Mouse (Mus musculus) urinary bladder, postnatal 4 days (tissue): ENCODE results near the gene Nfu1.
A peak's percentile ranks its signal among the peaks of the same experiment; 100 is the strongest.
"Not testable (repeated sequence)": the region's sequence is repeated elsewhere in the genome, so short reads cannot be mapped to it uniquely, and the experiment has no call there.

Source experiments
- DNase-seq, 2 experiments: peaks; one replicate each; pipeline ENCODE4 v3.0.0; 2021 to 2022; ENCODE audit warnings: low spot score in 2 of 2

The Nfu1 gene

DNA sequence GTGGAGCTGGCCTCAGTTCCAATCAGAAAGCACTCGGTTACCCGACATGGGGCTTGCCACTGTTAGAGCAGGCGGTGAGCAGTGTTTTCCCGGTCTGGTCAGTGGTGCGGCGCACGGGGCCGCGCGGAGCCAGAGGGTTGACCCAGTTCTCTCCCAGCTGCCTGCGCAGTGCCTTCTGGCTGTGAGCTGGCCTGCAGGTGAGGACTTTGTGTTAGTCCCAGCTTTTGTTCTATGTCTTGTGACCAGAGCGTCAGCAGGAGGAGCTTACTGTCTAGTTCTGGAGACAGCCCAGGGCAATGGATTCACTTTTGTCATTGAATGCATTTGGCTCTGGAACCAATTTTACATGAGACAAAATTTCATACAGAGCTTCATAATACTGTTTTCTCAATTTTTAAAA lies 12.8 kb downstream of the Nfu1 start:
- DNase-seq: no peak

DNA sequence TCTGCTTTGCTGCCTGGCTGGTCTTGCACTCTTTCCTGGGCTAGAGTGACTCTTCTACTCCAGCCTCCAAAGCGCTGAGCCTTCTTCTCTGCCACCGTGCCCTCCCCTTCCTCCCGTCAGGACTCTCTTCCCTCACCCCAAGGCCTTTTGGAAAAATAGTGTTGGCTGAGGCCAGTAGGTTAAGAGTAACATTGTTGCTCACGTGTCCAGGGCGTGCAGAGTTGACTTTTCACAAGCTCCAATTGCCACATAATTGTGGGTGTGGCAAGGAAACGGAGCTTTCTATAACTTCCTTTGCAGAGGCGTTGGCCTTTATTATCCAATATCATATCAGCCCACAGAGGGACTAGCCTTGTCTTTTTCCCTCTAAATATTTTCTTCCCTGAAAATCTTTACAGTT lies 17.9 kb downstream of the Nfu1 start:
- no peak for DNase-seq

DNA sequence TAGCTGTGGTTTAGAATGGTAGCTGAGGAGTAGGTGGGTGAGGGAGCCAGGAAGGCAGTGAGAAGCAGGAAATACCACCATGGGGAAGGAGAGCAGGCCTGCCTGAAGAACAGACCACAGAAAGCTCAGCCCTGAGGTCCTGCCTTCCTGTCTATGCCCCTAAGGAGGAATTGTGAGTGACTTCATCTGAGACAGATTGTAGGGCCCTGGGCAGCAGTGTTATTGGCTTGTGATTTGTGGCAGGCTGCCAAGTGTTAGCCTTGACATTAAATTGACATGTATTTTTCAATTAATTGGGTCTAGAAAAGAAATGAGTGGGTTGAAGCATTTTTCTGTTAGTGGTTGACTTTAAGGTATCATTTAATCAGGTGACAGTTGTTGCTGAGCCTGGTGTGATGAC lies 19.8 kb downstream of the Nfu1 start:
- DNase-seq: no peak

DNA sequence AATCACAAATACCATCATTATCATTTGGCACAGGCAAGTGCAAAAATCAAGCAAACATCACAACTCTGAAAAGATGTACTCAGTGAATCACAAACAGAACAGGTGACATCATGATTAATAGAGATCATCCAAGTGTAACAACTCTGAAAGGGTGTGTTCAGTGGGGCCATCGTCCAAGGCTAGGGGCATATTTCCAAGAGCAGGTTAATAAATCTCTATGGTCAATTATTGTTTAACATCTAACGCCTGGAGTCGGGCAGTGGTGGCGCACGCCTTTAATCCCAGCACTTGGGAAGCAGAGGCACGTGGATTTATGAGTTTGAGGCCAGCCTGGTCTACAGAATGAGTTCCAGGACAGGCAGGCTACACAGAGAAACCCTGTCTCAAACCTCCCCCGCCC lies 22.3 kb downstream of the Nfu1 start:
- DNase-seq: not testable (repeated sequence)

DNA sequence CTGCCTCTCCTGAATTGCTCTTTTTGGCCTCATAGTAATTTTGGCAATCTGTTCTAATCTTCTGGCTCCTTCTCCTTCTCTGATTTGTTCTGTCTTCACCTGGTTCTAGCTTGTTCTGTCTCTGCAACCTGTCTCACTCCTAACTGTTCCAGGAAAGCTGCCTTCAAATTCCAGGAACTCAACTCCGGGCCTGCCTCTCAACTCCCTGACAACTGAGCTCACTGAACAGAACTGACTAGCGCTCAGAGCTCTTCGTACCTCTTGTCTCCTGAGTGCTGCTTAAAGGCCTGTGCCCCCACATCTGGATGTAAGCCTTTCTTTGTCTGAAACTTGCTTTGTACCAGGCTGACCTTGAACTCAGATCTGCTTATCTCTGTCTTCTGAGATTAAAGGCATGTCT lies 23.4 kb downstream of the Nfu1 start:
- DNase-seq: no peak

DNA sequence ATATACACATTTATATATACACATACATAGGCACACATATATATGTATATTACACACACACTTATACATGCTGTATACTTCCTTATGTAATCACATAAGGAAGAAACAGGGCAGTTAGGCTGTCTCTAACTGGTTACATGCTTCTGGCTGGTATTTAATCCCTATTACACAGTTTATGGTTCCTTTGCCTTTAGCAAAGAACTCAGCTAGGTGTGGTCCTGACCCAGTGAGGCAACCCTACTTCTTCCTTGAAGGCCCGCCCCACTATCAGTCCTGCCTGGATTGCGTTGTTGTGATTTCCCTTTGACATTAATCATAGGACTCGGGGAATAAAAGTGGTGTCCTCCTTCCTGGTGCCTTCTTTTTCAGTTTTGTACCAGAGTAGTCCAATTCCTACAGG lies 25.4 kb downstream of the Nfu1 start:
- no peak for DNase-seq

DNA sequence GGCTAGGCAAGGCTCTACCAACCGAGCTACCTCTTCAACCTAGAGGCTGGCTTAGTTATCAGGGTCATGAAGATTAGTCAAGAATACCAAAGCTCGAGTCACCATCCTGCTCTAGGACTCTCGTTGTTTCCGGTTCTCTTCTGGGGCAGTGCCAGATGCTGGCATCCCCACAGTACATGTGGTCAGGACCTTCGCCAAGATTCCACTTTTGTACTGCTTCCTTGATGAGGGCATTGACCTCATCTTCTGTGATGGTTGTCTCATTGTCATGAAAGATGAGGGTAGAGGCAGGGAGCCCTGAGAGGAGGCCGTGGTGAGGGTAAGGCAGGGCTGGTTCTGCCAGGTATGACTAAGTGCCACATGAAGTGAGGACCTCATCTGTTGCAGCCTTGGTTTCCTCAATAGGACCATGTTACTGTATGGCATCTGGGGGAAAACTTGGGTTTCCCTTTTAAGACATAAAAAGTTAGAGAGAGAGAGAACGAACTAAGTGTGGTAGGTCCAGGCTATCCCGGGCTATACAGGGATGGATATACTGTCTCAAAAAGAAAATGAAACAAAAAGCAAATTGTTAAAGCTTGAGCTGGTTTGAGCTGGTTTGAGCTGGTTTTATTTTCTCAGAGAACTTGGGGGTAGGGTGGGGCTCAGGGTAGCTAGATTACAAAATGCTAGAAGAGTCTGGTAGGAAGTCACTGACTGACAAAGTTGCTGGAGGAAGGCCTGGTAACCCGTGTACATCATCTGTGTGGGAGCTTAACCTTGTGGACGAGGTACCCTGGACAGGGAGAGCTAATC lies 29.0 kb downstream of the Nfu1 start:
- no peak for DNase-seq

DNA sequence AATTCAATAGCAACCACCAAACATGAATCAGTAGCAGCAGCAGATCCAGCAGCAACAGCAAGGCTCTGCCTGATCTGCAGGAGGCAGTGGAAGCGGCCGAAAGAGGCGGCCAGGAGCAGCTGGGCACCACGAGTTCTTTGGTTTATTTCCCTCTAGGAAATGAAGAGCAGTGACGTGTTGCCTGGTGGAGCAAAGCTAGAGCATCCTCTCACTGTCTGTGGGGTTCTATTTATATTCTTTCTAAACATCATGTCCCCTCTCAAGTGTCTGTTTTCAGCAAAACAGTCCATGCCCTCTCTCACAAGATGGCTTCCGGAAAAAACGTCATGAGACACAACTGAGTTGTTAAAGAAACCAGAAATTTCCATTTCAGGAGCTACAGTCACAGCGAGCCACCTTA lies 30.1 kb downstream of the Nfu1 start:
- no peak for DNase-seq

DNA sequence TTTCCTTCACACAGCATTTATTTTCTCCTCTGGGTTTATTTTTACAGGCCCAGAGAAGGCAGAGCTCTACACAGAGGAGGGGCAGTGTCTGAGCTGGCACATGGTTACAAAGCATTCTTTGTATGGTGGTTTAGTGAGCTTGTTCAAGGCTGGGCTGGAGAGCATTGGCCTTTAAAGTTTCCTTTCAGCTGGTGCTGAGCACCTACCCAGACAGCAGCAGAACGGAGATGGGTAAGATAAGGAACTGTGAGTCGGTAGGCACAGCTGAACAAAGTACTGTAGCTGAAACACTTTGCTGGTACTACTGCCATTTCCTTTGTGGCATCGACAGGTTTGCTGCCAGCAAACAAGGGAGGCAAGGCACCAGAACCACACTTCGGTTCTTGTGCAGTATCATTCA lies 31.9 kb downstream of the Nfu1 start:
- DNase-seq: no peak

DNA sequence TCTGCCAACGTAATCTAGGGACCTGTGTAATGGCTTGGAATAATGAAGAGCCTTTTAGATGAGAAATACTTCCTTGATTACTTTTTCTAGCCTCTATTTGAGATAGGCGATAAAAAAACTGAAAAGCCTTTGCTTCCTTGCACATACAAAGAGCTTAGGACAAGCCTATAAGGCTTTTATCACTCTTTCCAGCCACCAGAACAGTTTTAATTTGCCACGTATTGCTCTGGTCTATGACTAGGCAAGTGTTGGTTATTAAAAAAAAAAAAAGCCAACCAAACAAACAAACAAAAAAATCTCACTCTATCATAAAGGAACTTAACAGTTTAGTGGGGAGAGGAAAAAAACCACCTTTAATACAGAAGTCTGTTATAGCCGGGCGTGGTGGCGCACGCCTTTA lies 32.4 kb downstream of the Nfu1 start:
- no peak for DNase-seq

DNA sequence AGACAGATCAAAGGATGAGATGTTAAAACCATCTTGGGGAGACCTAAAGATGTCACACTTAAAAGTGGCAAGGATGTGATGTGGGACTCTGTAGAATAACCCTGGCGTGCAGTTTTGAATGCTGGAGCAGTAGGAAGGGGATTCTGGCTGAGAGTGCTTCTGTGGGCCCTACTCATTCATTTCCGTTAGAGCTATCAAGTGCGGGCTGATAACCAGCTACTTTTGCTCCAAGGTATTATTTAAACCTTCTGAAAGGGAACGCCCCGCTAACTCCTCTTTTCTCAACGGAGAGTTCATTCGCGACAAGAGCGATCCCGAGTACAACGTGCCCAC lies 32.9 kb downstream of the Nfu1 start:
- DNase-seq: no peak

DNA sequence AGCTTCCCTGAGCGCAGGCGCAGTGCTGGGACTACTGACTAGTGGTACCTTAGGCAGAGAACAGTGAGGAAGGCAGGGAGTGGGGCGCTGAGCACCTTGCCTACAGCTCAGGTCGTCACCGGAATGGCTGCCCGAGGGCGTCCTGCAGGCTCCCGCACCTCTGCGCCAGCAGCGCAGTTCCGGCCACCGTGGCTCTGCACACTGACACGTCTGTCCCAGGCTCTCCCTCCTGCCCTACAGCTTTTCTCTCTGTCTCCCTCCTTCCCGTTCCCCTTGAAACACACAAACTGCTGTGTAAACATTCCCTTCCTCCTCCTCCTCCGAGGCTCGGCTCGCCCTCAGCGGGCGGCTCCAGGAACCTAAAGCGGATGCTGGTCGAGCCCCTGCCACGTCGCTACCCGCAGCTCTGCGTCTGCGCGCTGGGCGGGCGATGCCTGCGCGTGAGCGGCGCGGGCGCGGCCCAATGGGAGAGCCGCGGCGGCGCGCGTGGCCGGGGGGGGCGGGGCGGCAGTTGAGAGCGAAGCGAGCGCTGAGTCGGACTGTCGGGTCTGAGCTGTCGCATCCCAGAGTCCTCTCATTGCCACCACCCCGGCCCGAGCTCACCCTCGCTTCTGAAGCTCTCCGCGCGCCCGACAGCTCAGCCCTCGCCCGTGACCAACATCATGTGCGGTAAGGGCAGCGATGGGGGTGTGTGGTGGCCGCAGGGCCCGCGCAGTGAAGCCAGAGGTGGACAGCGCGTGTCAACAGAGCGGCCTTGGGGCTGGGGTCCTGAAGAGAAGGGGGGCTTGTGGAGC lies 33.5 kb downstream of the Nfu1 start, which contains the start of gene Gfpt1:
TSS of gene Gfpt1 (plus strand) at position 510 of the 794 bp plus-strand sequence.
- DNase-seq: peak; percentile 96

DNA sequence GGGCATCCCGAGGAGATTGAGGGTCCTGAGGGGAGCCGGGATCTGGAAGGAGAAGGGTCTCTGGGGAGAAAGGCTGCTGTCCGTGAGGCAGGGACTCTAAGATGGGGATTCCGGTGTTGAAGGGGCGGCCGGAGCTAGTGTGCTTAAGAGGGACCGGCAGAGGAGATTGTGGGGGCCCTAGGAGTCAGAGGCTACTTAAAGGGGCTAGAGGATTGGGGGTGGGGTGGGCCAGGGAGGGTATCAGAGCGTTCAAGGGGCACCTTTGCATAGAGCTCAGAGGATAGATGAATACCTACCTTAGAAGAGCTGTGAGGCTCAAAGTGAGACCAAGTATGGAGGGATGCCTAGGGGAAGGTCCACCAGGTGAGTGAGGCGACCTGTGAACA lies 34.1 kb downstream of the Nfu1 start:
- no peak for DNase-seq

DNA sequence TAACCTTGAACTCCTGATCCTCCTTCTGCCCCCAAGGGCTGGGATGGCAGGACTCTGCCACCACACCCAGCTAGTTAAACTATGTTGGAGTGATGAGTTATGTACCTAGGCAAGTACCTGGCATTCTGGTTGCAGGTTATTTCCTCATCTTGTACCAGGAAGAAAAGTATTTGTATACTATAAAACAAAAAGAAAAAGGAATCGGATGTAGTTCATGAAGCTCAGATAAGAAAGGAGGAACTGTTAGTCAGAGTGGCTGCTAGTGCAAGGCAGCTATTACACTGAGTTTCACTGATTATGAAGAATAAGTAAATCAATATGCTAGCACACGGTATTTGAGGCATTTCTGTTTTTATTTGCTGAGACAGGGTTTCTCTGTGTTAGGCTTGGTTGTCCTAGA lies 35.9 kb downstream of the Nfu1 start:
- no peak for DNase-seq

DNA sequence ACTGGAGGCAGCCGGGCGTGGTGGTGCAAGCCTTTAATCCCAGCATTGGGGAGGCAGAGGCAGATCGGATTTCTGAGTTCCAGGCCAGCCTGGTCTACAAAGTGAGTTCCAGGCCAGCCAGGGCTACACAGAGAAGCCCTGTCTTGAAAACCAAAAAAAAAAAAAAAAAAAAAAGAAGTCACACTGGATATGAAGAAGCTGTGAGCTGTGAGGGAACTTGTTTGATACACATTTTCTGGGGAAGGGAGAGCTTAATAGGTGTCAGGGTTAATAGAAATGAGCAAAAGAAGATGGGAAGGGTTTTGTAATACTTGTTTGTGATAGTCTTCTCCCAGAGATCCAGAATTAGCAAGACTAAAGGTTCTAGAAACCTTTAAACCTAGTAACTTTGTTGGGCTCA lies 36.5 kb downstream of the Nfu1 start:
- DNase-seq: no peak

DNA sequence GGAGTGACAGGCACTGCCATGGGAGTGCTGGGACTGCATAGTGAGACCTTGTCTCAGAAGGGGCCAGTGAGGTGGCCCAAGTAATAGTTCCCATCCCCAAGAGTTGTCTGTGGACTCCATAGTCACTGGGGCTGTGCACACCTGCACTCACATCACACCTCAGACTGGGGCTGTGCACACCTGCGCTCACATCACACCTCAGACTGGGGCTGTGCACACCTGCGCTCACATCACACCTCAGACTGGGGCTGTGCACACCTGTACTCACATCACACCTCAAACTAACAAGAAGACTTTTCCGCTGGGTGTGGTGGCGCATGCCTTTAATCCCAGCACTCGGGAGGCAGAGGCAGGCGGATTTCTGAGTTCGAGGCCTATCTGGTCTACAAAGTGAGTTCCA lies 39.7 kb downstream of the Nfu1 start:
- DNase-seq: not testable (repeated sequence)

DNA sequence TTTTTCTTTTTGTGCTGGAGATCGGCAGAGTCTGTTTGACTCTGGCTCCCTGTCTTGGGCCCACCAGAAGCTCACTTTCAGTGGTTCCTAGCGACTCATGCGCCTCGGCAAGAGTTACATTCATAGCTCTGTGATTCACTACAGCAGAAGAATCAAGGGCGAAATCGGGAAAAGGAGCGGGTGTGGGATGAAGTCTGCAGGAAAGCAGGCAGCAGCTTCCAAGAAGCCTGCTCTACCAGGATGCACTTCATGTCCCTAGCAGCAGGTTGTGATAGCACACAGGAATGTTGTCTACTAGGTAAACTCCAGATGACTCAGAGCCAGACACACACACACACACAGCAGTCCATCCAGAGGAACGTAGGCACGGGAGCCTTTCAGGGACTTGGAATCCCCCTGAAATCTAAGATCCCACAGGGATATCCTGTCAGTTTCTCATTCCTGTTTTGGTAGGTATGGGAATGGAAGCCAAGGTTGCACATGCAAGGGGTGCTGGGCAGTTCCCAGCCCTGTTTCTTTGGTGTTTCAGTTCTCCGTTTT lies 42.9 kb downstream of the Nfu1 start:
- DNase-seq: no peak

DNA sequence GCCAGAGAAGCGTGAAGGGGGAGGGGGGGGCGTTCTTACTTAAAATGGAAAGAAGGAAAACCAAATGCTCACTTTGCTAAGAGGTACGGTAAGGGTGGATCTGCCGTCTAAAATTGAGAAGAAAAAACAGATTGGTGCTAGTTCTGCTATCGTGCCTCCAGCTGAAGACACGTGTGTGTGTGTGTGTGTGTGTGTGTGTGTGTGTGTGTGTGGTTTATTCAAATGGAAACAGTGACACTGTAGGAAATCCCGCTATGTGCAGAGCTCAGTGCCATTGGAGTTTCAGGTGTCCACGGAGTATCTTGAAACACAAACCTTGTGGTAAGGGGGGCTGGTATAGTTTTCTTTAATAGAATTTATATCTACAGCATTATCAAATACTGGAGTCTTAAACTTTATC lies 45.2 kb downstream of the Nfu1 start:
- DNase-seq: no peak

DNA sequence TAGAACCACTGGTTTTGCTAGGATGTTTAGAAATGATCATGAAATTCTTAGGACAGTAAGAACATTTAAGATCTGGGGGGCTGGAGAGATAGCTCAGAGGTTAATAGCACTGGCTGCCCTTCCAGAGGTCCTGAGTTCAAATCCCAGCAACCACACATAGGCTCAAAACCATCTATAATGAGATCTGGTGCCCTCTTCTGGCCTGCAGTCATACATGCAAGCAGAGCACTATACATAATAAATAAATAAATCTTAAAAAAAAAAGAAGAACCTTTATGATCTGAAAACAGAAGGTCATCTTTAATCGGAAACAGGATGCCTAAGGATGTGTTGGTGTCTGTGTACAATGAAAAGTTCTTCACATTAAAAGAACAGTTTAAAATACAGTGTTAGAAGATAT lies 50.7 kb downstream of the Nfu1 start:
- no peak for DNase-seq

DNA sequence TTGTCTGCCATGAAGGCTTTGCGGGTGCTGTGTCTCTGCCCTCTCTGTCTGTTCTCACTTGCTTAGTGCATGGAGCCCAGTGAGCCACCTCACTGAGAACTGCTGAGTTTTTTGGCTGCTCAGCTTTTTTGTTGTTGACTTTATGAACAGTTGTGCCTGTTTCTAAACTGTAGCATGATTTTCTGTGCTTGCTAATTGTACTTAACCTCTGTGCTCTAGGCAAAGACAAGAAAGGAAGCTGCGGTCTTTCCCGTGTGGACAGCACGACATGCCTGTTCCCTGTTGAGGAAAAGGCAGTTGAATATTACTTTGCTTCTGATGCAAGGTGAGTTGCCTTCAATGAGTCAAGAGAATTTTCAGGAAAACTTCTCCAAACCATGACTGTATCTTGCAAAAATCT lies 54.5 kb downstream of the Nfu1 start:
- DNase-seq: no peak

DNA sequence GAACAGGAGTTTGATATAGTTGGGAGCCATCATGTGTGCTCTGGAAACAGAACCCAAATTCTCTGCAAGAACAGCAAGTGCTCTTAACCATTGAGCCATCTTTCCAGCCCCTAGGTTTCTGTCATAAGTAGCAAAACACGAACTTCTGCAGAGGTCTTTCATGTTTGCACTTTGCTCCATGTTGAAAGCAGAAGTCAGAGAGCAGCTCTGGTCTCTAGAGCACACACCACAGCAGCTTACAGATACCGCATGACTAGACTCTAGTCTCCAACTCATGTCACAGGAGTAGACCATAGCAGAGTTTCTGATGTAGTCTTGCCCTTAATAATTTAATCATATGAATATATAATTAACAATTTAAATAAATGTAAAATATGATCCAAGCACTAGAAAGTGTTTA lies 59.2 kb downstream of the Nfu1 start:
- DNase-seq: no peak

DNA sequence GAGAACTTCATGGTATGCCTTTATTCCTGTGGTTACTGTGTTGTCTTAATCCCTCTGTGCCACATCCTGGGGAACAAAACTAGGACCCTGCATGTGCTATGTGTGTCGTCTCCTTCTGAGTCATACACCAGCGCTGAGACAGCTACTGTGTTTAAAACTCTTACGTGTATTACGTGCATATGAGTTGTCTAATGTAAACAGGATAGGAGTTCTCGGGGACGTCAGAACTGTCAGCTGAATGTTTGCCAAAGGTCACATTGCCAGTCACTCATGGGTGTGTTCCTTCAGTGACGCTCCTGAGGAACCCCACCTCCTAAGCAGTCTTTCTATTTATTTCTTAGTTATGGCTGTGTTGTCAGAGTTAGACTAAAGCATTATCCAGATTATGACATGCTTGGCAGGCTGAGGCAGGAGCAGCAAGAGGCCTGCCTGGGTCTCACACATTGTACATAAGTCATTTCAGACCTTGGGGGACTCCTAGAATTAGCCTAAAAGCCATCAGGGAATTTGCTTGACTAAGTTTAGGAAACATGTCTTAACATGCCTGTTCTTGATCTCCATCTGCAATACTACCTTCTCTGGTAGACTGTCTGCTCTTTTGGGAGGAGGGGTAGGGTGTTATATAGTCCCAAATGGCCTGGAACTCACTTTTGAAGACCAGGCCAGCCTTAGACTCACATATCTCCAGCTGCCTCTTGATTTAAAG lies 60.3 kb downstream of the Nfu1 start:
- no peak for DNase-seq

DNA sequence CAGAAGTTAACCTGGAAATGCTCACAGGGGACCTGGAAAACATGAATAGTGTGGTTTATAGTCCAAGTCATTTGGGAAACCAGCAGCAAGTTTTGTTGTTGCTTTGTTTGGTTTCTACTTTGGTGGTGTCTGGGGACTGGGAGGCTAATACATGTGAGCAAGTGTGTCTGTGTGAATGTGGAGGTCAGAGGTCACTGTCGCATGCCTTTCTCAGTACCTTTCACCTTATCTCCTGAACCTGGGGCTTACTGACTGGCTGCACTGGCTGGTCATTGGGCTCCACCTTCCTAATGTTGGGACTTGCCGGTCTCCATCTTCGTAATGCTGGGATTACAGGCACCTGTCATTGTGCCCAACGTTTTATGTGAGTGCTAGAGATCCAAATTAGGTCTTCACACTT lies 61.6 kb downstream of the Nfu1 start:
- no peak for DNase-seq
